Mouse (Mus musculus): Measurements from ENCODE around the gene Hcfc1. TPM values are rescaled to one million over a fixed set of nuclear protein-coding genes. Genes with fewer than 3 reads are reported as not detected.

The Hcfc1 gene
- polyA plus RNA-seq, 1 experiment from 2014 or later: 75.1 TPM

- no peak overlapping the region for H3K4me2 ChIP-seq
- DNase-seq (ENCODE audit: low spot score, missing footprints) (no peak), ATAC-seq (ENCODE audit: low FRiP score) (no peak)
- no peak overlapping the region for H3K27ac ChIP-seq (ENCODE audit: low read depth, low read length)
- WGBS: 90% methylated on average over 2 of the region's 2 CpGs
- no peaks in the 10 kb centered on the region for H3K36me3 ChIP-seq (ENCODE audit: control insufficient read depth, insufficient read depth, low read length)
- H3K27me3 ChIP-seq (ENCODE audit: control insufficient read depth, insufficient read depth, low read length): no peaks in the 10 kb centered on the region
- H3K9me3 ChIP-seq (ENCODE audit: control insufficient read depth, low read length): no peaks in the 10 kb centered on the region
- H3K9ac ChIP-seq (ENCODE audit: low read length): no peak overlapping the region
- H3K4me3 ChIP-seq (ENCODE audit: low read depth, low read length): no peak overlapping the region
- no peaks in the 10 kb centered on the region for H3K4me1 ChIP-seq (ENCODE audit: control insufficient read depth, insufficient read depth, low read length)
These were observed 10.1 kb upstream of the Hcfc1 start for GRCm38 (mm10) chrX:73976283-73976682.

DNA sequence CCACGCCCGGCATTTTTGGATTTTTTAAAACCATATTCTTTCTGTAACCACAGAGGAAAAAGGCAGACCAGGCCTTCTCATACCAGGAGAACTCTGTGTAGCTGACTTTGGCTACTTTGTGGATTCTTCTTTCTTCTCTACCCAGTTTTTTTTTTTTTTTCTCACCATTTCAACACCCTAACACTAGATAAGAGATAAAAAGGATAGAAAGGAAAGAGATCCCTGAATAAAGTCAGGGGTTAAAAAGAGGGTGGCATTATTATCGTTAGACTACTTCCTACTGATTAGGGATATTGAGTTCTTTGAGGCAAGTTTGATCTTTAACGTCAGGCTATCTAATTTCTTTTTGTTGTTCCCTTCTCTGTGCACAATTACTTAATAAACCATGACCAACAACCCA lies 6.6 kb upstream of the Hcfc1 start:
- Histone ChIP-seq H3K27me3 (ENCODE audit: control insufficient read depth, insufficient read depth, low read length) (no peaks in the 10 kb centered on the region), H3K4me2 (no peak overlapping the region), H3K4me3 (ENCODE audit: low read depth, low read length) (no peak overlapping the region), H3K27ac (ENCODE audit: low read depth, low read length) (no peak overlapping the region), H3K9ac (ENCODE audit: low read length) (no peak overlapping the region), H3K9me3 (ENCODE audit: control insufficient read depth, low read length) (no peaks in the 10 kb centered on the region), H3K36me3 (ENCODE audit: control insufficient read depth, insufficient read depth, low read length) (no peaks in the 10 kb centered on the region), H3K4me1 (ENCODE audit: control insufficient read depth, insufficient read depth, low read length) (0 out of 2 replicates have a peak, but pooled peaks cover 2% of the 10 kb centered on the region)
- WGBS: 83% methylated on average over 4 of the region's 4 CpGs
- ATAC-seq (ENCODE audit: low FRiP score): no peak
- no peak for DNase-seq (ENCODE audit: low spot score, missing footprints)

GRCm38 (mm10) chrX:73970781-73971180 lies 4.6 kb upstream of the Hcfc1 start:
- Histone ChIP-seq H3K4me3 (ENCODE audit: low read depth, low read length) (no peak overlapping the region), H3K27me3 (ENCODE audit: control insufficient read depth, insufficient read depth, low read length) (no peaks in the 10 kb centered on the region), H3K36me3 (ENCODE audit: control insufficient read depth, insufficient read depth, low read length) (no peaks in the 10 kb centered on the region), H3K4me1 (ENCODE audit: control insufficient read depth, insufficient read depth, low read length) (0 out of 2 replicates have a peak, but pooled peaks cover 2% of the 10 kb centered on the region), H3K4me2 (no peak overlapping the region), H3K9ac (ENCODE audit: low read length) (no peak overlapping the region), H3K27ac (ENCODE audit: low read depth, low read length) (no peak overlapping the region), H3K9me3 (ENCODE audit: control insufficient read depth, low read length) (no peaks in the 10 kb centered on the region)
- ATAC-seq (ENCODE audit: low FRiP score) (no peak), DNase-seq (ENCODE audit: low spot score, missing footprints) (no peak)

GRCm38 (mm10) chrX:73969729-73970128 lies 3.6 kb upstream of the Hcfc1 start:
- DNase-seq (ENCODE audit: low spot score, missing footprints) (no peak), ATAC-seq (ENCODE audit: low FRiP score) (no peak)
- no peaks in the 10 kb centered on the region for H3K36me3 ChIP-seq (ENCODE audit: control insufficient read depth, insufficient read depth, low read length)
- no peaks in the 10 kb centered on the region for H3K9me3 ChIP-seq (ENCODE audit: control insufficient read depth, low read length)
- H3K27ac ChIP-seq (ENCODE audit: low read depth, low read length): no peak overlapping the region
- H3K27me3 ChIP-seq (ENCODE audit: control insufficient read depth, insufficient read depth, low read length): no peaks in the 10 kb centered on the region
- 0 out of 2 replicates have a peak, but pooled peaks cover 2% of the 10 kb centered on the region for H3K4me1 ChIP-seq (ENCODE audit: control insufficient read depth, insufficient read depth, low read length)
- no peak overlapping the region for H3K9ac ChIP-seq (ENCODE audit: low read length)
- no peak overlapping the region for H3K4me3 ChIP-seq (ENCODE audit: low read depth, low read length)
- WGBS: 88% methylated on average over 2 of the region's 2 CpGs
- no peak overlapping the region for H3K4me2 ChIP-seq

GRCm38 (mm10) chrX:73969167-73969566 lies 3.0 kb upstream of the Hcfc1 start:
- Histone ChIP-seq H3K9me3 (ENCODE audit: control insufficient read depth, low read length) (no peaks in the 10 kb centered on the region), H3K36me3 (ENCODE audit: control insufficient read depth, insufficient read depth, low read length) (no peaks in the 10 kb centered on the region), H3K27me3 (ENCODE audit: control insufficient read depth, insufficient read depth, low read length) (no peaks in the 10 kb centered on the region), H3K4me3 (ENCODE audit: low read depth, low read length) (no peak overlapping the region), H3K4me1 (ENCODE audit: control insufficient read depth, insufficient read depth, low read length) (peaks cover 7% of the 10 kb centered on the region), H3K4me2 (no peak overlapping the region), H3K27ac (ENCODE audit: low read depth, low read length) (no peak overlapping the region), H3K9ac (ENCODE audit: low read length) (no peak overlapping the region)
- no peak for ATAC-seq (ENCODE audit: low FRiP score)
- DNase-seq (ENCODE audit: low spot score, missing footprints): no peak
- 100% methylated on average over 1 of the region's 1 CpGs for WGBS

- Histone ChIP-seq H3K27ac (ENCODE audit: low read depth, low read length) (peak overlapping the region; percentile 97), H3K9me3 (ENCODE audit: control insufficient read depth, low read length) (no peaks in the 10 kb centered on the region), H3K4me2 (peak overlapping the region; percentile 45), H3K27me3 (ENCODE audit: control insufficient read depth, insufficient read depth, low read length) (no peaks in the 10 kb centered on the region), H3K9ac (ENCODE audit: low read length) (peak overlapping the region; percentile 75), H3K36me3 (ENCODE audit: control insufficient read depth, insufficient read depth, low read length) (no peaks in the 10 kb centered on the region), H3K4me3 (ENCODE audit: low read depth, low read length) (peak overlapping the region; percentile 67), H3K4me1 (ENCODE audit: control insufficient read depth, insufficient read depth, low read length) (peaks cover 15% of the 10 kb centered on the region)
- peak; percentile 98 for DNase-seq (ENCODE audit: low spot score, missing footprints)
- peak; percentile 88 for ATAC-seq (ENCODE audit: low FRiP score)
- WGBS: 16% methylated on average over 60 of the region's 60 CpGs
These were observed 1.3 kb upstream of the Hcfc1 start for GRCm38 (mm10) chrX:73967177-73968075.

DNA sequence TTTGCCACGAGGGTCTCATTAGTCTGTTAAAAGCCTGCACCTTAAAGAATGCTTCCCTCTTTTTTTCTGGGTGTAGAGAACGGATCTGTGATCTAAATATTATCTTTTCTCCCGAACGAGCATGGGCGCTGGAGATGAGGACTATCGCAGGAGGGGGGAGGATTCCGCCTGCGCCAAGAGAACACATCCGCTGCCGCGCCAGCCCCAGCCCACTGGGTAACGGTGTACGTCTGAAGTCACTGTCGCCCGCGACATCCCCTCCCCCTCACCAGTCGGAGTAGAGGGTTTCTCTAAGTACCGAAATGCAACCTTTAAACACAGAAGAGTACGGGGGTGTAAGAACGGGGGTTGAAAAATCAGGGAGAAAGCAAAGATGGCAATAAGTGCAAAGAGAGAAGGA lies 850 bp downstream of the Hcfc1 start:
- ATAC-seq (ENCODE audit: low FRiP score): no peak
- WGBS: 26% methylated on average over 20 of the region's 20 CpGs
- H3K27me3 ChIP-seq (ENCODE audit: control insufficient read depth, insufficient read depth, low read length): no peaks in the 10 kb centered on the region
- peak overlapping the region; percentile 75 for H3K9ac ChIP-seq (ENCODE audit: low read length)
- H3K36me3 ChIP-seq (ENCODE audit: control insufficient read depth, insufficient read depth, low read length): no peaks in the 10 kb centered on the region
- no peaks in the 10 kb centered on the region for H3K9me3 ChIP-seq (ENCODE audit: control insufficient read depth, low read length)
- H3K4me1 ChIP-seq (ENCODE audit: control insufficient read depth, insufficient read depth, low read length): peaks cover 15% of the 10 kb centered on the region
- no peak overlapping the region; the same call in 1 of the 2 replicates for H3K27ac ChIP-seq (ENCODE audit: low read depth, low read length)
- H3K4me3 ChIP-seq (ENCODE audit: low read depth, low read length): peak overlapping the region; percentile 67
- no peak for DNase-seq (ENCODE audit: low spot score, missing footprints)
- H3K4me2 ChIP-seq: peak overlapping the region; percentile 61

DNA sequence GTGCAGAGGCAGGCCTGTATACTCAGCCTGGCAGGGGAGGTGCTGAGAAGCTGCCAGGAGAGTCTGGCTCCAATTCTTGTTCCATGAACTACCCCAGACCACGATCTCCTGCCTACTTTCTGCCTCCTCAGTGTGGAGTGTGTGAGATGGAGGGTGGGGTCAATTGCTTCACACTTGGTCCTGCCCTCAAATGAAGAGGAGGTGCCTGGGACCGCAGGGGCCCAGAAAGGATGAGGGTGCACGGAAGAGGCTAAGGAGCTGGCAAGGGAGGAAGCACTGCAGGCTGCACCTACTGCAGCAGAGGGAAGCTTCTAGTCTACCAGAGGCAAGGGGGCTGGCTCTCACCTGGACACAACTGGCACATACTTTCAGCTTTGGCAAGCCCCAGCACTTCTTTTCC lies 1.8 kb downstream of the Hcfc1 start:
- H3K27ac ChIP-seq (ENCODE audit: low read depth, low read length): no peak overlapping the region
- peaks cover 15% of the 10 kb centered on the region for H3K4me1 ChIP-seq (ENCODE audit: control insufficient read depth, insufficient read depth, low read length)
- peak overlapping the region; percentile 67 for H3K4me3 ChIP-seq (ENCODE audit: low read depth, low read length)
- H3K9me3 ChIP-seq (ENCODE audit: control insufficient read depth, low read length): no peaks in the 10 kb centered on the region
- ATAC-seq (ENCODE audit: low FRiP score): no peak
- H3K9ac ChIP-seq (ENCODE audit: low read length): peak overlapping the region; percentile 75
- no peaks in the 10 kb centered on the region for H3K27me3 ChIP-seq (ENCODE audit: control insufficient read depth, insufficient read depth, low read length)
- peak overlapping the region; percentile 61 for H3K4me2 ChIP-seq
- DNase-seq (ENCODE audit: low spot score, missing footprints): no peak
- WGBS: 43% methylated on average over 3 of the region's 3 CpGs
- H3K36me3 ChIP-seq (ENCODE audit: control insufficient read depth, insufficient read depth, low read length): no peaks in the 10 kb centered on the region

DNA sequence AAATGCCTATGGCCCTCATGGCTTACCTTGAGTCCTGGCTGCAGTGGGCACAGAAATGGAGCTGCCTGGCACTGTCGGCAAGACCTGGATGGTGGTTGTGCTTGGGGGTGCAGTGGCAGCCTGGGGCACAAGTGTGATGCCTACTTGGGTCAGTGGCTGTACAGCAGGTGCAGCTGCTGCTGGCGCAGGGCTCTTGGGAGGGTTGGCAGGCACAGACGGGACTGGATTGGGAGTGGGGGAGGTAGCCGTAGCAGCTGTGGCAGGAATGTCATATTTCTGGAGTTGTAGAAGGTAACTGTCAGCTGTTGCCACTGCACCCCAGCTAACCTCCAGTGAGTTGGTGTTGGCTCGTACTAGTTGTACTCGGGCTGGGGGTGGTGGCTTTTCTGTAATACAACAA lies 11.2 kb downstream of the Hcfc1 start:
- H3K27ac ChIP-seq (ENCODE audit: low read depth, low read length): no peak overlapping the region
- no peaks in the 10 kb centered on the region for H3K4me1 ChIP-seq (ENCODE audit: control insufficient read depth, insufficient read depth, low read length)
- peaks cover 13% of the 10 kb centered on the region for H3K36me3 ChIP-seq (ENCODE audit: control insufficient read depth, insufficient read depth, low read length)
- no peak overlapping the region for H3K4me2 ChIP-seq
- no peaks in the 10 kb centered on the region for H3K9me3 ChIP-seq (ENCODE audit: control insufficient read depth, low read length)
- no peak overlapping the region for H3K4me3 ChIP-seq (ENCODE audit: low read depth, low read length)
- H3K27me3 ChIP-seq (ENCODE audit: control insufficient read depth, insufficient read depth, low read length): no peaks in the 10 kb centered on the region
- no peak overlapping the region for H3K9ac ChIP-seq (ENCODE audit: low read length)
- no peak for DNase-seq (ENCODE audit: low spot score, missing footprints)
- 96% methylated on average over 6 of the region's 6 CpGs for WGBS
- ATAC-seq (ENCODE audit: low FRiP score): no peak
